Mouse (Mus musculus) forebrain, embryonic 15.5 days (tissue): ENCODE results near the gene Stk4. TPM values are rescaled to one million over a fixed set of nuclear protein-coding genes. Genes with fewer than 3 reads are reported as not detected.

Source experiments
- ATAC-seq: fragments of 200-750 bp; cut with Nextera tagmentation; replicated peaks from 2 replicates; pipeline ENCODE4 v1.8.0; 2017; ENCODE audit warnings: mild to moderate bottlenecking, moderate TSS enrichment, moderate library complexity
- H3K27ac ChIP-seq: fragments of 300-500 bp; sonication (generic); replicated peaks from 2 replicates; pipeline ENCODE4 v1.5.1; 2015; ENCODE audit warnings: mild to moderate bottlenecking, inconsistent platforms
- H3K27me3 ChIP-seq: fragments of 300-500 bp; sonication (generic); 2 replicates; pipeline ENCODE4 v1.6.1; 2015; ENCODE audit warnings: inconsistent platforms
- H3K36me3 ChIP-seq: fragments of 300-500 bp; sonication (generic); 2 replicates; pipeline ENCODE4 v1.6.1; 2015; ENCODE audit warnings: mild to moderate bottlenecking, inconsistent platforms
- H3K4me1 ChIP-seq: fragments of 300-500 bp; sonication (generic); 2 replicates; pipeline ENCODE4 v1.6.1; 2015; ENCODE audit warnings: inconsistent platforms
- H3K4me2 ChIP-seq: fragments of 300-500 bp; sonication (generic); replicated peaks from 2 replicates; pipeline ENCODE4 v1.6.1; 2015; ENCODE audit warnings: mild to moderate bottlenecking, inconsistent platforms
- H3K4me3 ChIP-seq: fragments of 300-500 bp; sonication (generic); 2 replicates; pipeline ENCODE4 v1.5.1; 2015; ENCODE audit warnings: mild to moderate bottlenecking, inconsistent platforms
- H3K9ac ChIP-seq: fragments of 300-500 bp; sonication (generic); replicated peaks from 2 replicates; pipeline ENCODE4 v1.6.1; 2015; ENCODE audit warnings: mild to moderate bottlenecking, inconsistent platforms
- H3K9me3 ChIP-seq: fragments of 300-500 bp; sonication (generic); 2 replicates; pipeline ENCODE4 v1.6.1; 2016; ENCODE audit warnings: inconsistent platforms
- WGBS: fragments of 180-500 bp; shearing (Covaris S2); methylation state at CpG from one replicate; pipeline ENCODE4 v1.1.7; 2015; ENCODE audit warnings: mixed read lengths; 5-methylcytosine and 5-hydroxymethylcytosine counted together
- polyA plus RNA-seq: library from polyadenylated mRNA; unstranded; fragments of >200 nt; fragmentation: Nextera tagmentation; extraction: Ambion mirVana; gene quantifications from 2 replicates; pipeline ENCODE4 v1.2.1, GENCODE M21; 2015

Gene Stk4
- polyA plus RNA-seq = 23.8 and 28.0 TPM in 2 replicates

DNA sequence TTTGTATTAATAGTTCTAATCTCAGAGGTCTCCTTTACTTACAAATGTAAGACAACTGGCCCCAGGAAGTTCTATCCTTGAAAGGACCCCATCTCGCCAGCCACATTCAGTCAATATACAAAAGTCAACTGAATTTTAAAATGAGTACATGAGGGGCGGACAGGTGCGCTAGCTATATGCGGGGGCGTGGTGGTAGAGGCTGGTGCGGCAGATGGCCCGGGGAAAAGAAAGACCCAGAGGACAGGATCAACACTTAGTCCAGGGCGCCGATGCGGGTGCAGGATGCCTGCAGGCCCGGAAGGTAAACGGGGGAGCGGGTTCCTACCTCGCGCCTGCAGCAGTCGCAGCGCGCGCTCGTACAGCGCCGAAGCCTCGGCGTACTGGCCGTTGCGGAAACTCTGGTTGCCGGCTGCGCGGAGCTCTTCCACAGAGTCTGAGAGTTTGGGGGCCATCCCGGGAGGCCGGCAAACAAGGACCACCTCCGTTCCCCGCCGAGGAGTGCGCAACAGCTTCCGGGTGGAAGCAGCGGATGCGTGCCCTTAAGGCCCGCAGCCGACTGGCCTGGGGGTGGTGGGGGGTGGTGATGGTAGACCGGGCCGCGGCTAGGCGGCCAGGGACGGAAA is at the start of gene Stk4:
Gene Stk4 (plus strand): TSS at position 181 of the 623 bp plus-strand sequence.
- Histone ChIP-seq H3K4me2 (peak within 1 kb of the TSS; percentile 59), H3K36me3 (peaks cover 4% of the 10 kb centered on the region), H3K27me3 (no peaks in the 10 kb centered on the region), H3K27ac (peak within 1 kb of the TSS; percentile 82), H3K9me3 (no peaks in the 10 kb centered on the region), H3K4me1 (peaks cover 34% of the 10 kb centered on the region), H3K9ac (peak within 1 kb of the TSS; percentile 84), H3K4me3 (peak within 1 kb of the TSS; percentile 82)
- under 1% methylated on average over 45 of the region's 45 CpGs for WGBS
- peak; percentile 51 for ATAC-seq

DNA sequence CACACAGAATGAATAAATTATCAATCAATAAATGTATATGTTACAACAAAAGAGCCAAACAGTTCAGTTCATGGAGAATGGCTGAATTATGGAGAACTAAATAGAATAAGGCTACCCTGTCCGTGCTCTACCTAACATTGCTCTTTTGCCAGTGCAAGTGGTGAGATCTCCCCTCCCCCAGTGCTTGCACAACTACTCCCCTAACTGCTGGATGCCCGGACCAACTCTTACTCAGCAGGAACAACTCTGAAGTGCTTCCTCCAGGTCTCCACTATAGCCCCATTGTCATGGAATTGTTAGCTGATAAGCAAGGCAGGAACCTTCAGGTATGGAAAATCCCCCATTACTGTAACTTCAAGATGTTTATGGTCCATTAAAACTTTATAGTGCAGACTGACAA is 48.0 kb upstream of the Stk4 start:
- no peaks in the 10 kb centered on the region for H3K9me3 ChIP-seq
- no peak for ATAC-seq
- no peaks in the 10 kb centered on the region for H3K4me1 ChIP-seq
- H3K27ac ChIP-seq = no peak overlapping the region
- no peak overlapping the region for H3K4me3 ChIP-seq
- no peaks in the 10 kb centered on the region for H3K27me3 ChIP-seq
- peaks cover 28% of the 10 kb centered on the region for H3K36me3 ChIP-seq
- H3K9ac ChIP-seq = no peak overlapping the region
- H3K4me2 ChIP-seq = no peak overlapping the region
- WGBS = 67% methylated on average over 2 of the region's 2 CpGs

DNA sequence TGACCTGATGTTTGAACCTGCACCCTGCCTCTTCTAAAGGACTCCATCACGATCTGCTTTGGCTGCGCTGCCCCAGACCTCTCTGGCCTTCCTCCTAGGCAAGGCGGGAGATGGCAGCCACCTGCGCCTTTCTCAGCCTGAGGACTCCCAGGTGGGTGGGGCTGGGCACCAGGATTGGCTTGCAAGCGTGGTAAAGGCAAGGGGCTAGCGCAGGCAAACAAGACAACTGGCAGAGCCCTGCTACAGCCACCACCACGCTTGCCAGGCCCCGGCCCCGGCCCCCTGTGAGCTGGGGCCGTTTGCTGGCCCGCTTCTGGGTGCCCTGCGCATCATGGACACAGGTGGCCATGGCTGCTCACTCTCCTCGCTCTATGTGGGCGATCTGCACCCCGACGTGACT is 45.0 kb upstream of the Stk4 start, which contains the start of gene Pabpc1l:
Gene Pabpc1l (plus strand): TSS at position 301 of the 400 bp plus-strand sequence.
- Histone ChIP-seq H3K36me3 (0 out of 2 replicates have a peak, but pooled peaks cover 3% of the 10 kb centered on the region), H3K27me3 (no peaks in the 10 kb centered on the region), H3K9me3 (no peaks in the 10 kb centered on the region), H3K4me2 (no peak within 1 kb of the TSS), H3K9ac (no peak within 1 kb of the TSS), H3K27ac (no peak within 1 kb of the TSS), H3K4me1 (no peaks in the 10 kb centered on the region), H3K4me3 (no peak within 1 kb of the TSS)
- 87% methylated on average over 16 of the region's 16 CpGs for WGBS
- no peak for ATAC-seq

DNA sequence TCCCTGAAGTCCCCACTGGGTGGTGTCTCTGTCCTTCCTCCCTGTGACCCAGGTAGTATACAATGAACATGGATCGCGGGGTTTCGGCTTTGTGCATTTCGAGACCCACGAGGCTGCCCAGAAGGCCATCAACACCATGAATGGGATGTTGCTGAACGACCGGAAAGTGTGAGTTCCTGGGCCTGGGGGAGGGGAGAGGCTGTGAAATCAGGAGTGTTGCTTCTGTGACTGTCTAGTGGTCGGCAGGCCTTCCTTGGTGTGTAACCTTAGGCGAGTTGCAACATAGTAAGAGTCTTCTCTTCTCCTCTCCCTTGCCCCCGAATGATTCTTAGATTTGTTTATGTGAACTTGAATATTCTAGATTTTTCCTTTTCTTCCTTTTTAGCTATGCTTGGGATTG is 39.0 kb upstream of the Stk4 start:
- Histone ChIP-seq H3K9ac (no peak overlapping the region), H3K27me3 (no peaks in the 10 kb centered on the region), H3K4me3 (no peak overlapping the region), H3K27ac (no peak overlapping the region), H3K4me2 (no peak overlapping the region), H3K4me1 (no peaks in the 10 kb centered on the region), H3K36me3 (no peaks in the 10 kb centered on the region), H3K9me3 (no peaks in the 10 kb centered on the region)
- ATAC-seq = no peak
- 80% methylated on average over 10 of the region's 10 CpGs for WGBS

DNA sequence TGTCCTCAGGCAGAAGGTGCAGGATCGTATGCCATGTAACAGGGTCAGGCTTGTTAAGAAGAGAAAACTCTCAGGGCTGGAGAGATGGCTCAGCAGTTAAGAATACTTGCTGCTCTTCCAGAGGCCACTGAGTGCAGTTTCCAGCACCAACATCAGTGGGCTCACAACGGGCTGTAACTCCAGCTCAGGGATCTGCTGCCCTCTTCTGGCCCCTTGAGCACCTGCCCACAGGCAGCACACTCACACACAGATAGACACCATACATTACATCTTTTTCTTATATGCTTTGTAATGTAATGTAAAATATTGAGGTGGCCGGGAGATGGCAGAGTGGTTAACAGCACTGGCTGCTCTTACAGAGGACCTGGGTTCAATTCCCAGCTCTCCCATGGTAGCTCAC is 37.1 kb upstream of the Stk4 start:
- H3K4me3 ChIP-seq = no peak overlapping the region
- H3K4me2 ChIP-seq = no peak overlapping the region
- H3K36me3 ChIP-seq = no peaks in the 10 kb centered on the region
- no peak overlapping the region for H3K27ac ChIP-seq
- WGBS = 90% methylated on average over 3 of the region's 3 CpGs
- no peak for ATAC-seq
- 0 out of 2 replicates have a peak, but pooled peaks cover 2% of the 10 kb centered on the region for H3K4me1 ChIP-seq
- H3K9me3 ChIP-seq = no peaks in the 10 kb centered on the region
- no peak overlapping the region for H3K9ac ChIP-seq
- H3K27me3 ChIP-seq = no peaks in the 10 kb centered on the region

DNA sequence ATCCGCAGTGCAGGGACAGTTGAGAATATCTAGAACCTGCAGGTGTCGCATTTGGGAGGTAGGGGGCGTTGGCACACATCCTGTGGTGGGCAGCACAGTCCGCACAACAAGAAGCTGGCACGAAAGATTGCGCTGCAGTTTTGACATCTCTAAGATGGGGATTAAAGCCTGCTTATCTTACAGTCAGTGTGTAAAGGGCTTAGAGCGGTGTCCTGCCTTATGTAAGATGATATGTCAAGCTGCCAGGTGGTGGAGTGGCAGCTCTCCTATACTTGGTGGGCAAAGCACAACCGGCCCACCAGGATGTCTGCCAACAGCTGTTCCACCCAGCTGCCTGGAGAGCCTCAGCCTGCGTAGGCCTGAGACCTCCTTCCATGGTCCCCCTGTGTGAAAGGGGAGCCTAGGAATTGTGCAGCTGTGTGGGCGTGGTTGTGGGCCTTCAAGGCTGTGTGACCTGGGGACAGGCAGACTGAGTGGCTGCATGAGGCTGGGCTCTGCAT is 33.6 kb upstream of the Stk4 start:
- H3K9ac ChIP-seq = no peak overlapping the region
- ATAC-seq = no peak
- H3K27me3 ChIP-seq = no peaks in the 10 kb centered on the region
- H3K36me3 ChIP-seq = no peaks in the 10 kb centered on the region
- H3K4me2 ChIP-seq = no peak overlapping the region
- 0 out of 2 replicates have a peak, but pooled peaks cover 2% of the 10 kb centered on the region for H3K4me1 ChIP-seq
- H3K9me3 ChIP-seq = no peaks in the 10 kb centered on the region
- 54% methylated on average over 10 of the region's 10 CpGs for WGBS
- H3K4me3 ChIP-seq = no peak overlapping the region
- no peak overlapping the region for H3K27ac ChIP-seq

DNA sequence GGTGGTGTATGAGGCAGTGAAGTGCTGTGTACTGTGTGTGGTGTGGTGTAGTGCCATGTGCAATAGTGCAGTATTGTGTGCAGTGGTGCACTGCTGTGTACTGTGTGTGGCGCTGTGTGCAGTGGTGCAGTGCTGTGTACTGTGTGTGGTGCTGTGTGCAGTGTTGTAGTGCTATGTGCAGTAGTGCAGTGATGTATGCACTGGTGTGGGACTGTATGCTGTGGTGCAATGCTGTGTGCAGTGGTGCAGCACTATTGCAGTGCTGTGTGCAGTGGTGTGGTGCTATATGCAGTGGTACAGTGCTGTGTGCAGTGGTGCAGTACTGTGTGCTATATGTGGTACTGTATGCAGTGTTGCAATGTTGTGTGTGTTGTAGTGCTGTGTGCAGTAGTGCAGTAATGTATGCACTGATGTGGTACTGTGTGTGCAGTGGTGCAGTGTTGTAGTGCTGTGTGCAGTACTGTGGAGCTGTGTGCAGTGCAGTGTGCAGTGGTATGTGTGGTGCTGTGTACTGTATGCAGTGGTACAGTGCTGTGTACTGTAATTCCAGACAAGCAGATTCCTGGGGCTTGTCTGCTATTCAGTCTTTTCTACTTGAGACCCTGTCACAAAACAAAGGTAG is 31.6 kb upstream of the Stk4 start:
- H3K27me3 ChIP-seq = no peaks in the 10 kb centered on the region
- H3K36me3 ChIP-seq = no peaks in the 10 kb centered on the region
- H3K4me3 ChIP-seq = no peak overlapping the region
- 93% methylated on average over 1 of the region's 1 CpGs for WGBS
- 0 out of 2 replicates have a peak, but pooled peaks cover 2% of the 10 kb centered on the region for H3K4me1 ChIP-seq
- no peaks in the 10 kb centered on the region for H3K9me3 ChIP-seq
- ATAC-seq = peak; percentile 48; the same call in 1 of the 2 replicates
- no peak overlapping the region for H3K4me2 ChIP-seq
- no peak overlapping the region for H3K9ac ChIP-seq
- H3K27ac ChIP-seq = no peak overlapping the region

DNA sequence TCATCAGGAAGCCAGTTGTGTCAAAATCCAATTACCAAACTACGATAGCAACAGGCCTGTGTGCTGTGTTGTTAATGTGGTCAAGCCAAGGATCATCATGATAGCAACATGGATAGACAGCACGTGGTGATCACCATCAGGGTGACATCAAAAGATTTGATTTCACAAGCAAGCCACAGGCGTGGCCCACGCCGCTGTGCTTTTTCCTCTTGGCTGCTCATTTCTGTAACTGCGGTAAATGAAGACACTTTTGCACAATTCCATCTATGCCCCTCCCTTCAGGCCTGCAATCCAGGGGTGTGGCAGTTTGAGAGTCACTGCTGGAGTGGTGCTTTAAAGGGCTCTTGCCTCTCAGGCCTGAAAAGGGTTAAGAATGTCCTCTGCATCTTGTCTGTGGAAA is 29.2 kb upstream of the Stk4 start:
- Histone ChIP-seq H3K9ac (no peak overlapping the region), H3K9me3 (no peaks in the 10 kb centered on the region), H3K4me1 (0 out of 2 replicates have a peak, but pooled peaks cover 2% of the 10 kb centered on the region), H3K36me3 (no peaks in the 10 kb centered on the region), H3K27ac (no peak overlapping the region), H3K27me3 (no peaks in the 10 kb centered on the region), H3K4me2 (no peak overlapping the region), H3K4me3 (no peak overlapping the region)
- ATAC-seq = no peak
- 86% methylated on average over 6 of the region's 6 CpGs for WGBS

DNA sequence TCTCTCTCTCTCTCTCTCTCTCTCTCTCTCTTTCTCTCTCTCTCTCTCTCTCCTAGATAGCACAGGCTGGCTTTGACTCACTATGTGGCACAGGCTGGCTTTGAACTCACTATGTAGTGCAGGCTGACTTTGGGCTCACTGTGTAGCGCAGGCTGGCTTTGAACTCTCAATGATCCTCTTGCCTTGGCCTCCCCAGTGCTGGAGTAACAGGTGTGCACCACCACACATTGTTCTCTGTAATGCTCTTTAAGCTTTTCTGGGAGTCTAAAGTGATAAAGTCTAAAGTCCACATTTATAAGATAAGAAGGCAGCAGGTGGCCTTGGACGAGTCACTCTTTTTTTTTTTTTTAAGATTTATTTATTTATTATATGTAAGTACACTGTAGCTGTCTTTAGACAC is 28.6 kb upstream of the Stk4 start:
- no peak for ATAC-seq
- Histone ChIP-seq H3K9ac (no peak overlapping the region), H3K4me1 (0 out of 2 replicates have a peak, but pooled peaks cover 1% of the 10 kb centered on the region), H3K27me3 (no peaks in the 10 kb centered on the region), H3K4me3 (no peak overlapping the region), H3K36me3 (no peaks in the 10 kb centered on the region), H3K9me3 (no peaks in the 10 kb centered on the region), H3K27ac (no peak overlapping the region), H3K4me2 (no peak overlapping the region)
- WGBS = 92% methylated on average over 2 of the region's 2 CpGs

DNA sequence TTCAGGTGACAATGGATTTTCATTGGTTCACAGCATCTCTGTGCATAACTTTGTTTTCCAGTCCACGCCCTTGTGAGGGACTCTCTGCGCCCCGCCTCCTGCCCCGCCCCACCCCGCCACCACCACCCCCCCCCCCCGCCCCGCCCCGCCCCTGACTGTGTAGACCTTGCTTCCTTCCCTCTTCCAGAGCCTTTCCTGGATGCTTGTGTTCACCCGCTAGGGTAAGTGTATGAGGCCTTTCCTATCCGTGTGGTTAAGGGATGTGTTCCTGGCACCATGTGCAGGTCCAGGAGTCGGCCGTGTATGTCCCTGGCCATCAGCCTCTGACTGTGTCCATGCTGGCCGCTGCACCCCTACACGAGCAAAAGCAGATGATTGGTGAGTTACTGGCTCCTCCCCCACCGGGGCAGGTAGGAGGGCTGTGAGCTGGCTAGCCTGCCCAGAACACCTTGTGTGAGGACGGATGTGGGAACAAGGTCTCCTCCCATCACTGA is 22.9 kb upstream of the Stk4 start:
- H3K9ac ChIP-seq = 0 out of 2 replicates have a peak overlapping the region, but pooled peaks have one; percentile 26
- no peak for ATAC-seq
- WGBS = 1% methylated on average over 13 of the region's 16 CpGs

DNA sequence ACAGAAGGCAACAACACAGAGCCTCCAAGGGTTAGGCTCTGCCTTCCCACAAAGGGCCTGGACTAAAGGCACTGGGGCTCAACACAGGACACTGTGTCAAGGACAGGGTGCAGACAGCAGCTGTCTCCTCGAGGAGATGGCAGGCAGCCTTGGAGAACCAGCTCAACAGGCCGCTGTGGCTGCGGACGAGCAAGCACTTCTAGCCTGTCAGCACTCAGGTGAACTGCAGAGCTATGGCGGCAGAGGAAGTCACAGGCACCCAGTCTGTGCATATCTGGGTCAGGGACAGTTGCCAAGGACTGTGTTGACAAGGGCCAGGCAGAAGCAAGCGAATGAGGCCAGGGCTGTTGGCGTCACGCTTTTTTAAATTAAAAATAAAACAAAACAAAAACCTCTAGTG is 16.4 kb upstream of the Stk4 start:
- no peaks in the 10 kb centered on the region for H3K4me1 ChIP-seq
- no peak overlapping the region for H3K9ac ChIP-seq
- 92% methylated on average over 8 of the region's 8 CpGs for WGBS
- H3K4me2 ChIP-seq = no peak overlapping the region
- no peaks in the 10 kb centered on the region for H3K9me3 ChIP-seq
- no peaks in the 10 kb centered on the region for H3K27me3 ChIP-seq
- peaks cover 62% of the 10 kb centered on the region for H3K36me3 ChIP-seq
- no peak for ATAC-seq
- no peak overlapping the region for H3K4me3 ChIP-seq
- no peak overlapping the region for H3K27ac ChIP-seq

More for the DNA sequence above, 22.9 kb upstream of the Stk4 start:
- Histone ChIP-seq H3K27me3 (no peaks in the 10 kb centered on the region), H3K4me2 (peak overlapping the region; percentile 46), H3K9me3 (no peaks in the 10 kb centered on the region), H3K4me3 (peak overlapping the region; percentile 35), H3K36me3 (peaks cover 7% of the 10 kb centered on the region), H3K4me1 (peaks cover 3% of the 10 kb centered on the region; the same call in 1 of the 2 replicates), H3K27ac (no peak overlapping the region)

DNA sequence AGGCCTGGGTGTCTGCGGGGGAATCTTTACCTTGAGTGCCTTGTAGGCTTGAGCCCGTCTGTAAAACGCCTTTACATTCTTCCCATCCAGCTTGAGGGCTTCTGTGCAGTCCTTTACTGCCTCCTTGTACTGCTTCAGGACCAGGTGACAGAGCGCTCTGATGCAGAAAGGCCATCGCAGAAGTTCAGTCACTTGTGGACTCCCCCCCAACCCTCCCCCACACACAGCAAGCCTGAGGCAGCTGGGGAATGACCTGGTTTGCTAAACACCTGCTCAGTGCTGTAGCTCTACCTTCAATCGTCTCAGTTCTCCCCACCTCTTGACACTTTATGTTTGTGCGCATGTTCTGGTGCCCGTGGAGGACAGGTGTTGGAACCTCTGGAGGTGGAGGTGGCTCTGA is 15.5 kb upstream of the Stk4 start:
- Histone ChIP-seq H3K4me3 (no peak overlapping the region), H3K9ac (no peak overlapping the region), H3K27ac (no peak overlapping the region), H3K36me3 (peaks cover 71% of the 10 kb centered on the region), H3K27me3 (no peaks in the 10 kb centered on the region), H3K4me2 (no peak overlapping the region), H3K9me3 (no peaks in the 10 kb centered on the region), H3K4me1 (no peaks in the 10 kb centered on the region)
- no peak for ATAC-seq
- 97% methylated on average over 8 of the region's 8 CpGs for WGBS
